Mouse (Mus musculus): ENCODE measurements around the gene Lamb2. TPM values are rescaled to one million over a fixed set of nuclear protein-coding genes. Genes with fewer than 3 reads are reported as not detected.

Gene Lamb2
- polyA plus RNA-seq, 1 experiment from 2014 or later, result 18.1 TPM

- no peak for DNase-seq (ENCODE audit: low spot score)
- no peak overlapping the region for H3K27ac ChIP-seq (ENCODE audit: low read depth, low read length)
- 96% methylated on average over 1 of the region's 1 CpGs for WGBS
- no peak overlapping the region for H3K4me2 ChIP-seq (ENCODE audit: low read depth)
- ATAC-seq (ENCODE audit: insufficient read depth, low FRiP score, low TSS enrichment), result no peak
- H3K9ac ChIP-seq (ENCODE audit: low read length), result no peak overlapping the region
- no peak overlapping the region for H3K4me3 ChIP-seq (ENCODE audit: low read depth, low read length)
- H3K9me3 ChIP-seq (ENCODE audit: control insufficient read depth, low read length), result no peaks in the 10 kb centered on the region
- H3K27me3 ChIP-seq (ENCODE audit: control insufficient read depth, insufficient read depth, low read length), result no peaks in the 10 kb centered on the region
- H3K36me3 ChIP-seq (ENCODE audit: control insufficient read depth, insufficient read depth, low read length), result peaks cover 30% of the 10 kb centered on the region
- H3K4me1 ChIP-seq (ENCODE audit: control insufficient read depth, insufficient read depth, low read length), result no peaks in the 10 kb centered on the region
Measured at GRCm38 (mm10) chr9:108531496-108531895, 52.0 kb downstream of the Lamb2 start.

Other genes starting within 250 kb of the Lamb2 start
- gene Dag1, start 215.8 kb upstream of the Lamb2 start, polyA plus RNA-seq (2014; fragmentation: Nextera tagmentation; extraction: Ambion mirVana), result 62.4 and 65.9 TPM in 2 replicates
- gene Nicn1, start 189.3 kb upstream of the Lamb2 start, polyA plus RNA-seq (2014; fragmentation: Nextera tagmentation; extraction: Ambion mirVana), result 63.8 and 65.1 TPM in 2 replicates
- gene Amt, start 182.9 kb upstream of the Lamb2 start, polyA plus RNA-seq (2014; fragmentation: Nextera tagmentation; extraction: Ambion mirVana), result 18.8 and 18.9 TPM in 2 replicates
- gene Rhoa, start 173.6 kb upstream of the Lamb2 start, polyA plus RNA-seq (2014; fragmentation: Nextera tagmentation; extraction: Ambion mirVana), result 236 and 274 TPM in 2 replicates
- gene Tcta, start 173.6 kb upstream of the Lamb2 start, polyA plus RNA-seq (2014; fragmentation: Nextera tagmentation; extraction: Ambion mirVana), result 30.8 and 31.4 TPM in 2 replicates
- gene Gpx1, start 140.8 kb upstream of the Lamb2 start, polyA plus RNA-seq (2014; fragmentation: Nextera tagmentation; extraction: Ambion mirVana), result 700 and 705 TPM in 2 replicates
- 141 and 145 TPM in 2 replicates for gene Usp4, start 131.9 kb upstream of the Lamb2 start, polyA plus RNA-seq (2014; fragmentation: Nextera tagmentation; extraction: Ambion mirVana)
- gene 1700102P08Rik, start 86.9 kb upstream of the Lamb2 start, polyA plus RNA-seq (2014; fragmentation: Nextera tagmentation; extraction: Ambion mirVana), result 0.84 and 1.3 TPM in 2 replicates
- gene Ccdc36, start 51.3 kb upstream of the Lamb2 start, polyA plus RNA-seq (2014; fragmentation: Nextera tagmentation; extraction: Ambion mirVana), result 0.62 and 0.77 TPM in 2 replicates
- not detected in 2 replicates for gene BC048562, start 43.3 kb upstream of the Lamb2 start, polyA plus RNA-seq (2014; fragmentation: Nextera tagmentation; extraction: Ambion mirVana)
- 50.2 and 58.2 TPM in 2 replicates for gene Ccdc71, start 19.2 kb upstream of the Lamb2 start, polyA plus RNA-seq (2014; fragmentation: Nextera tagmentation; extraction: Ambion mirVana)
- gene Klhdc8b, start 18.2 kb upstream of the Lamb2 start, polyA plus RNA-seq (2014; fragmentation: Nextera tagmentation; extraction: Ambion mirVana), result 25.4 and 28.9 TPM in 2 replicates
- 73.8 and 79.9 TPM in 2 replicates for gene Usp19, start 10.9 kb downstream of the Lamb2 start, polyA plus RNA-seq (2014; fragmentation: Nextera tagmentation; extraction: Ambion mirVana)
- 120 and 129 TPM in 2 replicates for gene Qars, start 28.0 kb downstream of the Lamb2 start, polyA plus RNA-seq (2014; fragmentation: Nextera tagmentation; extraction: Ambion mirVana)
- 164 and 169 TPM in 2 replicates for gene Qrich1, start 37.1 kb downstream of the Lamb2 start, polyA plus RNA-seq (2014; fragmentation: Nextera tagmentation; extraction: Ambion mirVana)
- gene Impdh2, start 80.5 kb downstream of the Lamb2 start, polyA plus RNA-seq (2014; fragmentation: Nextera tagmentation; extraction: Ambion mirVana), result 179 and 189 TPM in 2 replicates
- 52.1 and 58.2 TPM in 2 replicates for gene Ndufaf3, start 87.7 kb downstream of the Lamb2 start, polyA plus RNA-seq (2014; fragmentation: Nextera tagmentation; extraction: Ambion mirVana)
- 173 and 190 TPM in 2 replicates for gene Dalrd3, start 90.2 kb downstream of the Lamb2 start, polyA plus RNA-seq (2014; fragmentation: Nextera tagmentation; extraction: Ambion mirVana)
- 166 and 179 TPM in 2 replicates for gene Wdr6, start 99.0 kb downstream of the Lamb2 start, polyA plus RNA-seq (2014; fragmentation: Nextera tagmentation; extraction: Ambion mirVana)
- 10.5 and 11.7 TPM in 2 replicates for gene P4htm, start 117.9 kb downstream of the Lamb2 start, polyA plus RNA-seq (2014; fragmentation: Nextera tagmentation; extraction: Ambion mirVana)
- 54.8 and 55.9 TPM in 2 replicates for gene Arih2, start 169.7 kb downstream of the Lamb2 start, polyA plus RNA-seq (2014; fragmentation: Nextera tagmentation; extraction: Ambion mirVana)
- gene Slc25a20, start 182.4 kb downstream of the Lamb2 start, polyA plus RNA-seq (2014; fragmentation: Nextera tagmentation; extraction: Ambion mirVana), result 31.0 and 32.8 TPM in 2 replicates
- gene Prkar2a, start 209.6 kb downstream of the Lamb2 start, polyA plus RNA-seq (2014; fragmentation: Nextera tagmentation; extraction: Ambion mirVana), result 64.6 and 69.0 TPM in 2 replicates